Comparison of ENCODE assay signal across 12 mouse cellular contexts in the genomic region with DNA sequence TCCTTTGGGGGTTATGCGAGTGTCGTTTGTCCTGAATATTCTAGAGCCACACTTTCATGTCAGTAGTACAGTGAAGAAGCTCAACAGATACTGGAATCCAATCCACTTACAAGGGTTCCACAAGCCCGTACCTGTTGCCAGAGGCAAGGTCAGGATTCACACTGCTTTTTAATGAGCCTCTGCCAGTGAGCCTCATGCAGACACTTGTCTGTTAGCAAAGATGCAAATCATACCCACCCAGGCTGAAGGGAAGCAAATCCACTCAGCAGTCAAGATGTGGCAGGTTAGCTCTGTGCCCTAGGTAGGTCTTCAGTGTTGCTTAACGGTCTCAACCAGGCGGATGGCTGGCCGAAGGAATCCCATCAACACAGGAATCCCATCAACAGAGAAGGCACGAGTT.
DNase-seq lines count a peak whose midpoint lies in the region; ATAC-seq and TF ChIP-seq lines count a peak whose summit lies in the region.
"Had no signal": no experiment of that assay in that cellular context is flagged by ENCODE, and none has a peak within 500 bp of the region (broad histone marks: within the 10 kb centered on the region; RNA-seq: fewer than 3 reads in every experiment).

No protein-coding gene starts in this region.

- no peak overlapping the region for H3K4me3 ChIP-seq in gastrocnemius, adult 2 months
- no peak overlapping the region for H3K4me3 ChIP-seq in limb, embryonic 13.5 days
- H3K4me3 ChIP-seq in limb, embryonic 10.5 days: no peak overlapping the region
- no peak overlapping the region for H3K4me3 ChIP-seq in neural tube, embryonic 15.5 days (replicated peaks)
- H3K4me3 ChIP-seq: embryonic facial prominence, embryonic 15.5 days; forebrain, embryonic 10.5 days; heart, embryonic 15.5 days had no signal

- H3K9me3 ChIP-seq in limb, embryonic 13.5 days: no peaks in the 10 kb centered on the region
- no peaks in the 10 kb centered on the region for H3K9me3 ChIP-seq in limb, embryonic 10.5 days (replicated peaks)
- no peaks in the 10 kb centered on the region for H3K9me3 ChIP-seq in neural tube, embryonic 15.5 days (replicated peaks)
- H3K9me3 ChIP-seq: embryonic facial prominence, embryonic 15.5 days; forebrain, embryonic 10.5 days; heart, embryonic 15.5 days had no signal

- H3K4me1 ChIP-seq in limb, embryonic 13.5 days: peaks cover 57% of the 10 kb centered on the region
- H3K4me1 ChIP-seq in limb, embryonic 10.5 days: peaks cover 40% of the 10 kb centered on the region
- peaks cover 49% of the 10 kb centered on the region for H3K4me1 ChIP-seq in neural tube, embryonic 15.5 days

- H3K27ac ChIP-seq in gastrocnemius, adult 2 months: 0 out of 2 replicates have a peak overlapping the region, but pooled peaks have one; percentile 31
- peak overlapping the region; percentile 28; the same call in 1 of the 2 replicates for H3K27ac ChIP-seq in limb, embryonic 13.5 days
- no peak overlapping the region for H3K27ac ChIP-seq in limb, embryonic 10.5 days
- H3K27ac ChIP-seq in neural tube, embryonic 15.5 days (replicated peaks): 0 out of 2 replicates have a peak overlapping the region, but pooled peaks have one; percentile 13

- no peaks in the 10 kb centered on the region for H3K27me3 ChIP-seq in limb, embryonic 13.5 days
- H3K27me3 ChIP-seq in limb, embryonic 10.5 days (ENCODE audit: low read depth, poor library complexity, severe bottlenecking): no peaks in the 10 kb centered on the region
- no peaks in the 10 kb centered on the region for H3K27me3 ChIP-seq in neural tube, embryonic 15.5 days (replicated peaks)
- H3K27me3 ChIP-seq: embryonic facial prominence, embryonic 15.5 days; heart, embryonic 15.5 days had no signal

- intact Hi-C loops in gastrocnemius, adult 2 months (cut with DNase I): no loop called here

- H3K9ac ChIP-seq in limb, embryonic 13.5 days: no peak overlapping the region
- H3K9ac ChIP-seq in neural tube, embryonic 15.5 days (replicated peaks): no peak overlapping the region
- H3K9ac ChIP-seq: embryonic facial prominence, embryonic 15.5 days; heart, embryonic 15.5 days had no signal

- 0 out of 2 replicates have a peak overlapping the region, but pooled peaks have one; percentile 47 for H3K4me2 ChIP-seq in limb, embryonic 13.5 days (replicated peaks)
- H3K4me2 ChIP-seq in neural tube, embryonic 15.5 days: no peak overlapping the region

- no peak for ATAC-seq in limb, embryonic 13.5 days (ENCODE audit: low FRiP score, low read depth)
- no peak for ATAC-seq in neural tube, embryonic 15.5 days (ENCODE audit: low FRiP score)

- no peaks in the 10 kb centered on the region for H3K36me3 ChIP-seq in limb, embryonic 13.5 days
- no peaks in the 10 kb centered on the region for H3K36me3 ChIP-seq in limb, embryonic 10.5 days
- H3K36me3 ChIP-seq in neural tube, embryonic 15.5 days: no peaks in the 10 kb centered on the region
- H3K36me3 ChIP-seq: embryonic facial prominence, embryonic 15.5 days; forebrain, embryonic 10.5 days; heart, embryonic 15.5 days had no signal

- DNase-seq in gastrocnemius, adult 2 months: no peak
- DNase-seq in gastrocnemius, postnatal 25 days: no peak
- no peak for DNase-seq in limb, embryonic 10.5 days (ENCODE audit: low spot score)
- DNase-seq in ZHBTc4 (ENCODE audit: low read depth, low spot score): peak; percentile 10
- DNase-seq in thymus, postnatal 36 days: no peak
- DNase-seq: B cell, adult 2 months; thymus, postnatal 25 days had no signal

- no peak for TF ChIP-seq CTCF in gastrocnemius, adult 2 months (IDR thresholded peaks at IDR 0.05)

- WGBS in limb, embryonic 13.5 days: 62% methylated on average over 7 of the region's 7 CpGs
- 73% methylated on average over 7 of the region's 7 CpGs for WGBS in limb, embryonic 10.5 days
- 70% methylated on average over 7 of the region's 7 CpGs for WGBS in neural tube, embryonic 15.5 days
